Mouse (Mus musculus): ENCODE results near the gene BC049352.
A peak's percentile ranks its signal among the peaks of the same experiment; 100 is the strongest.

BC049352 gene

DNA sequence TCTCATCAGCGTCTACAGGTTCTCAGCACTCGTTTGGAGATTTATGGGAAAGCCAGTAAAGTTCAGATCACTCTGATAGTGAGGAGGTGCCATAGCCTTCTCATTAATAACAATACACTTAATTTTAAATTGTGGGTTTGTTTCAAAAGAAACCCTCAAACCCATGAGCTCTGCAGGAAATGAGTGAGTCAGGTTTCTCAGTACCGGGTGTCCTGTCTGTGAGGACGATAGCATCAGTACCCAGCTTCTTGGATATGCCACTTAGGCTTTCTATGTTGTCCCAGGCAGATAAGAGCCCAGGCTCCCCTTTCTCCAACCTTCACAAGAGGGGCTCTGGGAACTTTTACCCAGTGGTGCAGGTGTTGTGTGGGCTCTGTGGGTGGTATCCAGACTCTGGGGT, 70.2 kb downstream of the BC049352 start:
- no peak for DNase-seq

DNA sequence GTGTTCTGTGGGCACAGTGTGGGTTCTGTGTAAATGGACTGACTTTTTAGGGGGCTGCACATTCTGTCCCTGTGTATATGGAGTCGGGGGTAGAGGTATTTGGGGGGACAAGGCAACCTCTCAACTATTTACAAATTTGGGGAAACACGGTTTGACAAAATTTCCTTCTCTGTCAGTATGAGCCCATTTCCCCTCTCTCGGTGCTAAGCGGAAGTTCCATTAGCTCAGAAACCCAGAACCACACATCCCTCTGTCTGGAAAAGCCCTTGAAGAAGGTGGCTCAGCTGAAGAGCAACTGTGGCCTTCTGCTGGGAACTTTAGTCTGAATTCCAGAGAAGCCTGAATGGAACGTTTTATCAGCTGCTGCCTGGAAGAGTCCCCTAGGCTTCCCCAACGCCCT, 70.6 kb downstream of the BC049352 start:
- DNase-seq = no peak

DNA sequence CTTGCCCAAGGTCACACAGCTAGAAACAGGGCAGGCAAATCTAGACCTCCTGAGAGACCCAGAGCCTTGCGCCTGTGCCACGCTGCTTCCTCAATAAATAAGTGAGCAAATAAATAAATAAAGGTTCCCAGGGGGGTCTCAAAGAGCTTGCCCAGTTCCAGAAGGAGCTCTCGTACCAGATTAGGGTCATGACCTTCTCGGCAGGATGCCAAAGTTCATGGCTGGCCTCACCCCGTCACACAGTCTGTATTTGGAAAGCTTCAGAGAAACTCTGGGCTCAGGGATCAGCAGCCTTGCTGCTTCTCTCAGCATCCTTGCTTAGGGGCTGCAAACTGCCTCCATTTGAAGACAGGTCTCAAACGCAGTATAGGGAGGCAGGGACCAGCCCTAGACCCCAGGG, 72.2 kb downstream of the BC049352 start:
- DNase-seq = no peak

DNA sequence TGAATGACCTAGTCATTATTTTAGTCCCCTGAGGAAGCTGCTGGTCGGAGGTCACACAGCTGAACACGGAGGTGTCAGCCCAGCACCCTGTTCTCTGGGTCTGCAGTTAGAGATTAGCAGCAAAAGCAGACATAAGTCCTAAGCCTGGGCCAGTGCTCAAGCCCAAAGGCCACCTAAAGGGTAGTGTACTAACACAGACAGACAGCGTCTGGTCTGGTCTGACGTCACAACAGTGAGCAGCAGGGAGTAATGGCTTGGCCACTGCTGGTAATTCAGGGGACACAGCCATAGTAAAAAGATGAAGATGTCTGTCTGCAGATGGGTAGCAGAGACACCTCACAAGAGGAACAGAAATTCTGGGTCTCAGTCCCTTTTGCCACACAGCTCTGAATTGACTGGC, 72.8 kb downstream of the BC049352 start:
- DNase-seq = no peak

DNA sequence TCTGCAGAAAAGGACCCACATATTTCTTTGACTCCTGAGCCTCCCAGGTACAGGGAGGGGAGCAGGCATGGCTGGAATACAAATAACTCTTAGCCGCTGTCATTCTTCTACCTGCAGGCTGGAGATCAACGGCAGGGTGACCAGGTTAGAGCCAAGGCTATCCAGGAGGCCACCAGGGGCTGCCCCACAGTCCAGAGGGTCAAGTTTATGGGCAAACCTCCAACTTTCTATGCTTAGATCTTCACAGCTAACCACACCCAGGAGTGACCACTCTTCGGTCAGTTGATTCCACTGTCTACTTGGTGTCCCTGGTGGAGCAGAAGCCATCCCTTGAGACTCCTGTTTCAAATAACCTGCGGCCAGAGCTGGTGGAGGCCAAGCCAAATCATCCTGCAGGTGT, 73.6 kb downstream of the BC049352 start:
- no peak for DNase-seq

DNA sequence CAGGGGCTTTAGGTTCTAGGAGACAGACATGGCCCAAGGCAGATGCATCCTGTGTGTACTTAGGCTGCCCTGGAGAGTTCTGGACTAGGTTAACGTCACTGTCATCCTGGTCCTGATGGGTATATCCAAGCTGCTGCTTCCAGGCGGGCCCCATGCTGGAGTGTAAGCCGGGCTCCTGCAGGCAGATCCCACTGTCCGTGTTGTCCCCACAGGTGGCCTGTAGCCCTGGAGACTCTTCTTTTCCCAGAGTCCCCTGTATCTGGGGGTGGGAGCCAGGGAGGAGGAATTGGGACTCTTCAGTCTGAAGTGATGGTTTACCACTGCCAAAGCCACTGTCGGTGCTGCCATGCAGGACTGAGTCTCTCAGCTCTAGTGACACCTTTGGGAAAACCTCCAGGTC, 74.2 kb downstream of the BC049352 start:
- DNase-seq = no peak

DNA sequence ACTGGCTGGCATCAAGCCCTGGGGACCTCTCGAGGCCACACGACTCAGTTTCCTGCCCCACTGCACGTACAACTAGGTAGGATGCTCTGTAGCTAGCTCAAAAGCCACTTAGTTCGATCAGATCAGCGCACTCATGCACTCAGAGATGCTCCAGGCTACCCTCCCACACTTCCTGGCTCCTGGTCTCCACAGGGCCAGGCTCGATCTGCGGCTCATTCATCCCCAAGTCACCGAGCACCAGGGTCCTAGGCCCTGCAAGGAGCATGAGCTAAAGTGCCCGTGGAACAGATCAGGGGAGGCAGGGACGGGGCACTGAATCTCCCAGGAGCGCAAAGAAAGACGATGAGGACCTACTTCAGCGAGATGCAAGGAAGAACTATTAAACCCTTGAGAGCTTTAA, 77.3 kb downstream of the BC049352 start:
- no peak for DNase-seq

DNA sequence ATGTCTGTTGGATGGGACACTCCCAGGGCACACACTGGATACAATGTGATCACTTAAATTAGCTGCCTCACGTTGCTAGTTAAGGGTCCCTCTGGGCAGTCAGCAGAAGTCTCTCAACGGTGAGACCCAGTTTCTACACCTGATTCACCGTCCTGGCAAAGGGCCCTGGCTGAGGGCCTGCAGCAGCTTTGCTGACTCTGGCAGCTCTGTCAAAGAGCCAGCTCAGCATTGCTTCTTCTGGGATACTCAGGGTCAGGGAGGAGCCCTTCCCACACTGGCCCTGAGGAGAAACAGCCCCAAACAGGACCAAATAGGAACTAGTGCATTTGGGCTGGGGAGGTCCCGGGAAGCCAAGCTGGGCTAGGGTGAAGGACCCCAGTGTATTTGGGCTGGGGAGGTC, 79.7 kb downstream of the BC049352 start:
- no peak for DNase-seq

DNA sequence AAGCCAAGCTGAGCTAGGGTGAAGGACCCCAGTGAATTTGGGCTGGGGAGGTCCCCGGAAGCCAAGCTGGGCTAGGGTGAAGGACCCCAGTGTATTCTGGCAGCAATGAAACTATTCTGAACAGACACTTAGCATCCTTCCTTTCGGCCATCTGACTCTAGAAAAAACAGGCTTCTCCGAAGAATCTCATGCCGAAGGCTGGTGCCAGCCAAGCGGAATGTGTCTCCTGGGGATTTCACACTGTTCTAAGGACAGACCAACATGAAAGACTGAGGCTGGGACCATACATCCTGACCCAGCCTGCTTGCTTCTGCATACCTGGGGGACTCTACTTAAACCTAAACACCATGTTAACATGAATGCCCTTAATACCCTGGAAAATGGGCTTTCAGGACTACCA, 80.1 kb downstream of the BC049352 start:
- DNase-seq = no peak

DNA sequence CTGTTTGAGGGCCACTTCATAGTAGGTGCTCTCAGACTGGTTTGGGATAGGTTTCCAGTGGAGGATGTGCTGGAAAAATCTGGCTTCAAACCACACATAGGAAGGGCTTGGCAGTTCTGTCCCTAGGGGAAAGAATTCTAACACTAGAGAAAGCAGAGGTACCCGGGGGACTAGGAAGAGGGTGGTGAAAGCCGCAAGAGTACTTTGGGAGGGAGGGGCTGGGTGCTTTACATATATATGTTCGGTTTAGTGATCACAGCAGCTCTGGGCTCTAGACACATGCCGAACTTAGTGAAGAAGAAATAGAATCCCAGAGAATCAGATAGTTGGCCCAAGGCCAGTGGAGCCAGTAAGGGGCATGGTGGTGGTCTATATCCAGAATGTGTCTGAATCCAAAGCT, 85.3 kb downstream of the BC049352 start:
- no peak for DNase-seq

DNA sequence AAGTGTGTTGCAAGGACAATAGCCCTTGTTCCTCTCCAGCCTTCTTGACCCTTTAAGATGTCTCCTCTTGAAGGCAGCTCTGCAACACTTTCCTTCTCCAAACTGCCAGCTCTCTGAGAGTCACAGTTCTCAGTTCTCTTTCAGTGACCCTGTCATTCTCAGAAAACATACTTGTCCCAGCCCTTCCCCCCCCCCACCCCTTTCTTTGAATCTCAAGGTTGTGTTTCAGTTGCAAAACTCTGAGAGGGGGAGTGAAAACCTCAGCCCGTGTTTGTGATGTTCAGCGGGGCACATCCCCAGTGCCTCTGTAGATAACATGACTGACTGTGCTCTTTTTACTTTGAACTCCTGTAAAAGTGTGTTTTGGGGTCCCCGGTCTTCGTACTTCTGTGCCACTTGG, 86.3 kb downstream of the BC049352 start:
- no peak for DNase-seq

DNA sequence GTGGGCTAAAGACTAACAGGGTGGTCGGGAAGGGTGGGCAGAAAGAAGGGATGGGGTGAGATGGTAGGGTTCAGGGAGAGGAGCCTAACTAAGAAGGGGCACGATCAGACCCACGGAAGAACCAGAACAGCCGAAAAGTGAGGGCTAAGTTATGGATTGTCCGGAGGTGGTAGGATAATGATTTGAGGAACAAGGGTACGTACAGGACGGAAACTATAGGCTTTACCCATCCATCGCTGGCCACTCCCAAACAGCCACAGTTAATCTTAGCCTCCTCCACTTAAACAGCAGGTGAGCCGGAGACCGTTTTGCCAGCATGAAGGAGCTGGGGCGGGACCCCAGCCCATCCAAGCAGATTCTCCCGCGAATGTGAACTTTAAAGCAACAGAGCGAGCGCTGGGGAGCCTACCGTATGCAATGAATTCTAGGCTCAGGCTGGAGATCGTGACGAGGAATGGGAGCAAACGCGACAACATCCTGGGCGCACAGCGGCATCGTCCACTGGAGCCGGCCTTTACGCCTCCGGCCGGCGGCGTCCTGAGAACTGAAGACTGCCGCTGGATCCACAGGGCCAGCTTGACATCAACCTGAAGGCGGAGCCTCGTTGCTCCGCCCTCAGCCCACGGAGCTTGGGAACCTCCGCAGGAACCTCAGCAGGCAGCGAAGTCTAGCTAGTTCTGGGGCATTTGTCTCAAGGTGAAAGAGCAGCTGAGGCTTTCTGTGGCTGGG, 87.0 kb downstream of the BC049352 start, which contains the start of gene Il10ra:
TSS of gene Il10ra (minus strand) at position 553 of the 729 bp plus-strand sequence.
- DNase-seq = peak; percentile 51

DNA sequence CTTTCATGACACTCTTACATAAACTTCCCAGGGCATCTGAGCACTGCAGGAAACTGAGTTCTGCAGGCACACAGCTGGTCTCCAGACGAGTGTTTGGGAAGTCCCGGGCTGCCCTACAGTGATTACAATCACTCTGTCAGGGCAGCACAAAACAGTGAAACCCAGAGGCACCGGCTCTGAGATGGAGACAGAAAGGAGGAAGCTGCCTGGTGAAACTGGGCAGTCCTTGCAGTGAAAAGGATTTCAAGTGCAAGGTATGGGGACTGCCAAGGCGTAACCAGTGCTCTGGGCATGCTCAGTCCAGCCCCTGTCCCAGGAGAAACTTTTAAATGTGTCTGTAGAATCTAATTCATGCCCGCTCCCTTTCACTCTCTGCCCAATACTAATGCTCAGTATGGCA, 90.4 kb downstream of the BC049352 start:
- DNase-seq = peak; percentile 46

DNA sequence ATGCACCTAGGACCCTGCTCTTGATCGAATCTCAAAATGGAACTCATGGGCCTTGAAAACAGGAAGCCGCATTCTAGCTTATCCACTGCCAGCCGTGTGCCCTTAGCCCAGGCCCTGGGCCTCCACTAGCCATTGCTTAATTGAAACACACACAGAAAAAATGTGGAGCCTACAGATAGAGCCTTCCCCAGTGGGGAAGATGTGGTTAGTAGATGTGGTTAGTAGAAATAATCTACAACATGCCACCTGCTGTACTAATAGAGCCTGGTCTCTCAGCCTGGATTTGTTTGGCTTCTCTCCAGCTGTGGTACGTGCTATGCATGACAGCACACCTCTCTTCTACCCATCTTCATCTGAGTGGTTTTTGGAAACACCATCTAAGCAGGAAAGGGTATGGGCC, 92.4 kb downstream of the BC049352 start:
- DNase-seq = no peak

DNA sequence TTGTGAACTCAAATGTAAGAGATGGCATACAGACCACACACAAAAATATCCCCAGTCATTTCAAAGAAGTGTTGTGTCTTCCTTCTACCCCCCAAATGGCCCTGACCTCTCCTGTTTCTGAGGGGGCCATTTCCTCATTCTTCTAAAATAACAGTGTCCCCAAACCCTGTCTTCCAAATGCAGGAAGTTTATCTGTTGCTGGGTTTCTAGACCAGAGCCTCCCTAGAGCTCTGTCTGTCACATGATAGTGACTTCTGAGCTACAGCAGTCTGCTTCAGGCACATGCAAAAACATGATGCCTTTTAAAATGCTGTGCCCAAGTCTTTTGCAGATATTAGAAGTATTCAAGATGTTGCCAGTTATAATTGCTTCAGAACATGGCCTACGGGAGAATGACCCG, 92.8 kb downstream of the BC049352 start:
- DNase-seq = peak; percentile 44

DNA sequence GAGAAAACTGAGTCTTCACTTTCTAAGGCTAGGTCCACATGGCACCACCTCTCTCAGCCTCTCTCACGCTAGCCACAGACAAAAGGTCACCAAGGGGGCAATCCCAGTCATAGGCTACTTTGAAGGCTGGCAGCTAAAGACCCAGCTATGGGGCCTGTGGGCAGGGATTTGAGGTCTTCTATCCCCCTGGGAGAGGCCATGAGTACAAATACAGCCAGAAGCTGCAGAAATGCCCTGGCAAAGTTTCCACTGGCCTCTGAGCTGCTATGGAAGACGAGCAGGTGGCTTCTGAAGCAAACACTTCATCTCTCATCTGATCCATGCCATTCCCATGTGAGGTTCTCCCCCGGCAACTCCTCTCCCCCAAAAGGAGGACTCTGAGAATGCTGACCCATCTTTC, 98.3 kb downstream of the BC049352 start:
- DNase-seq = no peak

DNA sequence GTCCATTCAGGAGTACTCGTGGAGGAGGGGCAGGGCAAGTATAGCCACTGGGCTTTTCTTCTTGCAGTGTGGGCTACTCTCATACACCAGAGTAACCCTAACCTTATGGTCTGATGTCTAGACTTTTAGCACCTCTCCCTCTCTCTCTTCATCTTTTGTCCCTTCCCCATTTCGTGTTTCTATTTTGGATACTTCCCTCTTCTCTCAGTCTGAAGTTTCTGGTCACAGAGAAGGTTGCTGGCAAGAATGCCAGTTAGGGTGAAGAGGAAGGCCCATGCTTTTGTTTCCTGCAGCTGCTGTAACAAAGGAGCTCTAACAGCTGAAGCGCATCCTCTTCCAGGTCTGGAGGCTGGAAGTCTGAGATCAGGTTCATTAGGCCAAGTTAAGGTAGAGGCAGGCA, 99.1 kb downstream of the BC049352 start:
- peak; percentile 42 for DNase-seq

DNA sequence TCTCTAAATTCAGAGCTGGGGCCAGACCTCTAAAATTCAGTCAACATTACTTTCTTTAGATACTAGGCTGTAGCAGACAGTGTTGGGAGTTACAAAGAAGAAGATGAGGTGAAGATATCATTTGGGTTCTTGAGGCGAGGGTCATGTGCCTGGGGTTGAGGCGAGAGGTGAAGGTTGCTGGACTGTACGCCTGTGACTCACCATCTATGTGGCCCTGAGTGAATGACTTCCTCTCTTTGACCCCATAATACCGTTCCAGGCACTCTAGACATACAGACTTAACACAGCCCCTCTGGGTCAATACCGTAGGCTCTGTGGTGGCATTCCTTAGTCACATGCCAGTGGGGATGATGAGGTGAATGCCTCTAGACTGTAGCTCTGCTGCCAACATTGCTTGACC, 100.7 kb downstream of the BC049352 start:
- no peak for DNase-seq

DNA sequence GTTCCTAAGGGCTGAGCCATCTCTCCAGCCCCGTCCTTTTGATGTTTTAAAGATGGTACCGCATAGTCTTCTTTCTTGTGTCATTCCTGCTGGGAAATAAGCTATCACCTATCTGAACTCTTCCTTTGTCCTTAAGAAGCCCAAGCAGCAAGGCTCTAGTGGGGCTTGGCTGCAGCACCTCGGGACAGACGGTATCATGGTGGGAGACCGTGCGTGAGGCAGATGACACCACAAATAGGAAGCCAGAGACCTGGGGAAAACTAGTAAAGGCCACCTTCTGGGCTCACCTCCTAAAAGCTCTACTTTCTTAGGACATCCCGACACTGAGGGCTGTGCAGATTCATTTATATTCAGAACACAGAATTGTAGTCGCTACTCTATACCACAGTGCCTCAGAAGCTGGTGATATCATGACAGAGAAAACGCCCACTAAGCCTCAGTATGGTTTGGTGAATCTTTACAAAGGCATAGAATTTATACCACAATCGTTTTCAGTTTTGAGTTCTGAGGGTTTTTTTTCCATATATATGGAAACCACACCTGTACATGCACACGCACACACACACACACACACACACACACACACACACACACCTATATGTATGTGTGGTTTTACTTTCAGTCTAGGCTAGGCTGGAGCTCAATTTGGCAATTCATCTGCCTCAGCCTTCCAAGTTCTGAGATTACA, 109.8 kb downstream of the BC049352 start:
- no peak for DNase-seq

DNA sequence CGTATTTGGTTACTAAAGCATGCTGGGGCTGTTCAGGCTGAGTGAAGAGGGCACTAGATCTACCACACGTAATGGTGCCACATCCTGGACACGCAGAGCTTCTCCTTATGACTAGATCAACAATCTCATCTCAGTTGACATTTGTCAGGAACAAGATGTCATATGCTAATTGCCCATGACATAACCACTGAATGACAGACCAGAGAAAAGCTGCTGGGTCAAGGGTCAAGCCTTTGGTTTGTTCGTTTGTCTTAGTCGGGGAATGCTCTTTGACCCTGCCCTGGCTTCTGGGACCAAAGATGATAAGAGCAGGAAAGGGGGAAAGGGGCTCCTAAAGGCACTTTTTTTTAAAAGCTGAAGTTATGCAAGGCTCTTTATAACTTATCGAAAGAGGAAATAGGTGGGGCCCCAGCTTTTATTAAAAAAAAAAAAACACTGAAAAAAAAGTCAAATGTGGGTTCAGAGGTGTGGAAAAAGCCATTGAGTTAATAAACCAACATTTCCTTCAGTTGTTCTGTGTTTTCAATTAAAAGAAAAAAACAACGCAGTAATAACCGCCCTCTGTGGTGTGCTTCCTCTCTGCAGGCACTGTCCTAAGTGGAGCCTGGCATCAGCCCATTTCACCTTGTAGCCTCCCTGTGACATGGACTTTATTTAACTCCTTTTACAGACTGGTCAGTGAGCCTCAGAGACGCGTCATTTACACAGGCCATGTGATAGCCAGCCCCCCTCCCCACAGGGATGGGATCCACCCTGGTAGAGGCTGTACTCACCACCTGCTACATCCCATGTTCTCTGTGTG, 112.6 kb downstream of the BC049352 start:
- no peak for DNase-seq

DNA sequence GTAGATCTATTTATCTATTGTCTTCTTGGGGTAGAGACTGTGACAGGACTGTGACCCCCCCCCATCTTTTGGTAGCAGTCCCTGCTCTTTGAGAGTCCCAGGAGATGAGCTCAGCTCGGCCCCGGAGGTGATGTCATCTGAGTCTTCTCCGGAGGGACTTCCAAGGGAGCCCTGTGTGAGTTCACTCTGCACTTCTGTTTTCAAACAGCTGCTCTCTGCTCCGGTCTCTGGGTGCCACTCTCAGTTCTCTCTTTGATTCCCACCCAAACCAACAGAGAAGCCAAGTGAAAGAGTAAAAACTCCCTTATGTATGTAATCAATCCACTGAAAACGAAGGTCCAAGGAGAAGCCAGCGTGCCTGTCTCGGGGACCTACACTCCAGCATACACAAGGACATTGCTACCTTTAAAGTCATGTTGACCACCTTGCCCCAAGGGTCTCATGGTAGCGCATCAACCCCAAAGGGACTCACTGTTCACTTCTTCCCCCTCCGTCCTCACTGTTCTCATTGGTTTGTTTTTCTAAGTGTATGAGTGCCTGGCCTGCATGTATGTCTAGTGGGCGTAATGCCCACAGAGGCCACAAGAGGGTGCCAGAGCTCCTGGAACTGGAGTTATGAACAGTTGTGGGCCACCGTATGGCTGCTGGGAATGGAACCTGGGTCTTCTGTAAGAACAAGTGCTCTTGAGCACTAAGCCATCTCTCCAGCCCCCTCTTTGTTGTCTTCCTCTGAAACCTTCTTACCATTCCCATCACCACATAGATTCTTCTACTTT, 117.6 kb downstream of the BC049352 start:
- peak; percentile 71 for DNase-seq

Data from layer of hippocampus, adult 9-11 months (tissue).